Mouse (Mus musculus): ENCODE data around the gene Dab2ip. TPM values are rescaled to one million over a fixed set of nuclear protein-coding genes. Genes with fewer than 3 reads are reported as not detected.

Gene Dab2ip
- total and polyA plus RNA-seq, 3 experiments = 34.5 to 47.9 (median 45.6) TPM

- H3K4me3 ChIP-seq = no peak overlapping the region
- TF ChIP-seq EP300 (IDR thresholded peaks at IDR 0.05; ENCODE audit: insufficient read depth, low read depth, low read length) (no peak), CTCF (IDR thresholded peaks at IDR 0.05) (no peak), POLR2A (IDR thresholded peaks at IDR 0.05; ENCODE audit: insufficient read depth, low read depth, low read length) (no peak)
- H3K4me1 ChIP-seq (ENCODE audit: control insufficient read depth, insufficient read depth, low read length) = peaks cover 20% of the 10 kb centered on the region
- no peaks in the 10 kb centered on the region for H3K27me3 ChIP-seq (ENCODE audit: control insufficient read depth, insufficient read depth, low read length)
- no peak overlapping the region for H3K27ac ChIP-seq
- intact Hi-C loops (cut with DNase I) = no loop called here
- DNase-seq = no peak
- WGBS = 24% methylated on average over 7 of the region's 7 CpGs
- H3K36me3 ChIP-seq (ENCODE audit: control insufficient read depth, insufficient read depth, low read length) = no peaks in the 10 kb centered on the region
- no peak overlapping the region for H3K9ac ChIP-seq (ENCODE audit: low read depth, low read length)
- peaks cover 4% of the 10 kb centered on the region; the same call in 1 of the 2 replicates for H3K79me2 ChIP-seq (replicated peaks; ENCODE audit: control insufficient read depth, insufficient read depth, low read length)
Observed at GRCm38 (mm10) chr2:35642224-35642623, 84.2 kb downstream of the Dab2ip start.

- TF ChIP-seq CTCF (IDR thresholded peaks at IDR 0.05) = no peak
- no peak for TF ChIP-seq POLR2A (IDR thresholded peaks at IDR 0.05; ENCODE audit: insufficient read depth, low read depth, low read length)
- TF ChIP-seq EP300 (IDR thresholded peaks at IDR 0.05; ENCODE audit: insufficient read depth, low read depth, low read length) = no peak
- intact Hi-C loops (cut with DNase I) = no loop called here
- DNase-seq = no peak
- 73% methylated on average over 8 of the region's 8 CpGs for WGBS
- Histone ChIP-seq H3K9ac (ENCODE audit: low read depth, low read length) (no peak overlapping the region), H3K4me1 (ENCODE audit: control insufficient read depth, insufficient read depth, low read length) (peaks cover 20% of the 10 kb centered on the region), H3K27ac (no peak overlapping the region), H3K4me3 (no peak overlapping the region), H3K27me3 (ENCODE audit: control insufficient read depth, insufficient read depth, low read length) (no peaks in the 10 kb centered on the region), H3K79me2 (replicated peaks; ENCODE audit: control insufficient read depth, insufficient read depth, low read length) (0 out of 2 replicates have a peak, but pooled peaks cover 2% of the 10 kb centered on the region), H3K36me3 (ENCODE audit: control insufficient read depth, insufficient read depth, low read length) (no peaks in the 10 kb centered on the region)
Observed at GRCm38 (mm10) chr2:35646553-35646952, 88.5 kb downstream of the Dab2ip start.

- no peak overlapping the region for H3K4me3 ChIP-seq
- TF ChIP-seq EP300 (IDR thresholded peaks at IDR 0.05; ENCODE audit: insufficient read depth, low read depth, low read length) (peak; percentile 84), CTCF (IDR thresholded peaks at IDR 0.05) (peak; percentile 99; the same call in 1 of the 2 replicates), POLR2A (IDR thresholded peaks at IDR 0.05; ENCODE audit: insufficient read depth, low read depth, low read length) (no peak)
- peaks cover 22% of the 10 kb centered on the region for H3K4me1 ChIP-seq (ENCODE audit: control insufficient read depth, insufficient read depth, low read length)
- peaks cover 4% of the 10 kb centered on the region; the same call in 1 of the 2 replicates for H3K79me2 ChIP-seq (replicated peaks; ENCODE audit: control insufficient read depth, insufficient read depth, low read length)
- H3K27me3 ChIP-seq (ENCODE audit: control insufficient read depth, insufficient read depth, low read length) = no peaks in the 10 kb centered on the region
- no peaks in the 10 kb centered on the region for H3K36me3 ChIP-seq (ENCODE audit: control insufficient read depth, insufficient read depth, low read length)
- no peak overlapping the region for H3K9ac ChIP-seq (ENCODE audit: low read depth, low read length)
- no peak overlapping the region for H3K27ac ChIP-seq
- DNase-seq = peak; percentile 81 to 92
- intact Hi-C loops (cut with DNase I) = loop anchor here (1.0 to 2.0 kb wide), 4 partner anchors 79 to 281 kb away; no protein-coding TSS in a partner anchor
- 43% methylated on average over 4 of the region's 4 CpGs for WGBS
Observed at GRCm38 (mm10) chr2:35649708-35650107, 91.6 kb downstream of the Dab2ip start.

- peaks cover 2% of the 10 kb centered on the region; the same call in 1 of the 2 replicates for H3K79me2 ChIP-seq (replicated peaks; ENCODE audit: control insufficient read depth, insufficient read depth, low read length)
- intact Hi-C loops (cut with DNase I) = loop anchor here (2.0 kb wide), 1 partner anchor 77 kb away; no protein-coding TSS in a partner anchor
- H3K4me1 ChIP-seq (ENCODE audit: control insufficient read depth, insufficient read depth, low read length) = peaks cover 22% of the 10 kb centered on the region
- no peak overlapping the region for H3K9ac ChIP-seq (ENCODE audit: low read depth, low read length)
- H3K36me3 ChIP-seq (ENCODE audit: control insufficient read depth, insufficient read depth, low read length) = no peaks in the 10 kb centered on the region
- H3K4me3 ChIP-seq = no peak overlapping the region
- DNase-seq = peak in 1 of 2 experiments; percentile 35
- TF ChIP-seq POLR2A (IDR thresholded peaks at IDR 0.05; ENCODE audit: insufficient read depth, low read depth, low read length) (no peak), CTCF (IDR thresholded peaks at IDR 0.05) (peak; percentile 62)
- WGBS = 54% methylated on average over 6 of the region's 6 CpGs
- no peaks in the 10 kb centered on the region for H3K27me3 ChIP-seq (ENCODE audit: control insufficient read depth, insufficient read depth, low read length)
- no peak overlapping the region for H3K27ac ChIP-seq
Observed at GRCm38 (mm10) chr2:35651297-35651731, 93.2 kb downstream of the Dab2ip start.

- Histone ChIP-seq H3K27ac (no peak overlapping the region), H3K9ac (ENCODE audit: low read depth, low read length) (no peak overlapping the region), H3K4me1 (ENCODE audit: control insufficient read depth, insufficient read depth, low read length) (peaks cover 20% of the 10 kb centered on the region), H3K4me3 (no peak overlapping the region), H3K36me3 (ENCODE audit: control insufficient read depth, insufficient read depth, low read length) (no peaks in the 10 kb centered on the region), H3K79me2 (replicated peaks; ENCODE audit: control insufficient read depth, insufficient read depth, low read length) (peaks cover 2% of the 10 kb centered on the region; the same call in 1 of the 2 replicates), H3K27me3 (ENCODE audit: control insufficient read depth, insufficient read depth, low read length) (no peaks in the 10 kb centered on the region)
- TF ChIP-seq EP300 (IDR thresholded peaks at IDR 0.05; ENCODE audit: insufficient read depth, low read depth, low read length) (no peak), POLR2A (IDR thresholded peaks at IDR 0.05; ENCODE audit: insufficient read depth, low read depth, low read length) (no peak), CTCF (IDR thresholded peaks at IDR 0.05) (no peak)
- no peak for DNase-seq
- 75% methylated on average over 4 of the region's 4 CpGs for WGBS
- intact Hi-C loops (cut with DNase I) = no loop called here
Observed at GRCm38 (mm10) chr2:35652984-35653383, 94.9 kb downstream of the Dab2ip start.

- intact Hi-C loops (cut with DNase I) = no loop called here
- Histone ChIP-seq H3K4me1 (ENCODE audit: control insufficient read depth, insufficient read depth, low read length) (peaks cover 24% of the 10 kb centered on the region), H3K36me3 (ENCODE audit: control insufficient read depth, insufficient read depth, low read length) (no peaks in the 10 kb centered on the region), H3K79me2 (replicated peaks; ENCODE audit: control insufficient read depth, insufficient read depth, low read length) (peaks cover 2% of the 10 kb centered on the region; the same call in 1 of the 2 replicates), H3K27me3 (ENCODE audit: control insufficient read depth, insufficient read depth, low read length) (no peaks in the 10 kb centered on the region), H3K9ac (ENCODE audit: low read depth, low read length) (no peak overlapping the region), H3K27ac (no peak overlapping the region), H3K4me3 (no peak overlapping the region)
- 77% methylated on average over 6 of the region's 6 CpGs for WGBS
- no peak for TF ChIP-seq CTCF (IDR thresholded peaks at IDR 0.05)
- TF ChIP-seq EP300 (IDR thresholded peaks at IDR 0.05; ENCODE audit: insufficient read depth, low read depth, low read length) = no peak
- no peak for TF ChIP-seq POLR2A (IDR thresholded peaks at IDR 0.05; ENCODE audit: insufficient read depth, low read depth, low read length)
- no peak for DNase-seq
Observed at GRCm38 (mm10) chr2:35654795-35655194, 96.7 kb downstream of the Dab2ip start.
